Mouse (Mus musculus): ENCODE results near the gene Neurod2.

DNA sequence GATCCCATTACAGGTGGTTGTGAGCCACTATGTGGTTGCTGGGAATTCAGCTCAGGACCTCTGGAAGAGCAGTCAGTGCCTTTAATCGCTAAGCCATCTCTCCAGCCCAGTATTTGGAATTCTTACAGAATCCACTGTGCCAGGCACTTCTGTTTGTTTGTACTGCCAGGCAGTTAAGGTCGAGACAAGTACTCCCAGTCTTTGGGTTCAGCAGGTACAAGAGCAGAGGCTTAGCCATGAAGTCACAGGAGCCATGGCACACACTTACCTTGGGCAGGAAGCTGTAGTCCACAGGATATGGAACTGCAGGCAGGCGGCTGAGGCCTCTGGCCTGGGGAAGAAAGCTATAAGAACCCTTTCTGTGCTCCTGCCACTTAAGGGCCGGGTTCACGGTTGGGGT lies 34.4 kb upstream of the Neurod2 start:
- TF ChIP-seq CTCF (conservative IDR thresholded peaks at IDR 0.05; ENCODE audit: low read length) (no peak), POU5F1 (IDR thresholded peaks at IDR 0.05; ENCODE audit: borderline replicate concordance, low read length) (no peak), NANOG (IDR thresholded peaks at IDR 0.05; ENCODE audit: borderline replicate concordance, low read length) (no peak)
